Mouse (Mus musculus) small intestine, adult 2 months (tissue): ENCODE measurements around the gene Zfp39.

ENCODE experiments used
- CTCF ChIP-seq: fragments of 200-500 bp; IDR thresholded peaks from 2 replicates; pipeline ENCODE4 v1.5.1; 2012; ENCODE audit warnings: low read depth, mild to moderate bottlenecking, control low read depth, inconsistent platforms, low read length, moderate library complexity, mixed read lengths; ENCODE audit not compliant: insufficient replicate concordance, insufficient read length; ENCODE audit errors: extremely low read depth
- POLR2A ChIP-seq: fragments of 200-500 bp; IDR thresholded peaks from 2 replicates; pipeline ENCODE4 v1.6.1; 2012; ENCODE audit warnings: low read depth, mild to moderate bottlenecking, control low read depth, inconsistent platforms, low read length, moderate library complexity

DNA sequence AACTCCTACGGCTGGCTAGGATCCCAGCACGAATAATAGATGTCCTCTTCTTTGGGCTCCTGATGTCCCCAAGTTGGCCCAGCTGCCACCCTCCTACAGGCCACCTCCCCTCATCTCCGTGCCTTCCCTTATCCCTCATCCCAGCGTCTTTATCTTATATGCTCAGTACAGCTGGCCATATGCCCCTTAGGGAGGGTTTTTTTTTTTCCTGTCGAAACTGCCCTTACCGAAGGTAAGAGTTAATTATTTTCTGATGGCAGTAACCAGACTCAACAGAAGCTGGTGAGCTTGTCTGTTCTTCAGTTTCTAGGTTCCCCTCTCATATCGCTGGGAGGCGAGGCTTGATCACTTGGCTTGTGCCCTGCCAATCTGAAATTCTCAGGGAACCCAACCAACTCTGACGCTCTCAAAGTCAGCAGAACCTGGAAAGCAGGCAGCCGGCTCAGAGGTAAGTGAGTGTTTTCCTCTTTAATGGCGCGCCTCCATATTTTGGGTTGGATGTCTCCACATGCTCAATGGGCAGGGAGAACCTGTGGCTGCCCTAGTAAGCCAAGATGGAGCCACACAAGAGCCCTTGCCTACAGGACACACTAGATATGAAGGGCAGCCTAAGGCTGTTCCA lies 13.8 kb upstream of the Zfp39 start, which contains the start of gene Btnl10:
- no peak for TF ChIP-seq CTCF
- TF ChIP-seq POLR2A: no peak
